Mouse (Mus musculus) gonadal fat pad, adult 2 months (tissue): Measurements from ENCODE around the gene Tcp10b. TPM values are rescaled to one million over a fixed set of nuclear protein-coding genes. Genes with fewer than 3 reads are reported as not detected.
"Not testable (repeated sequence)": the region's sequence is repeated elsewhere in the genome, so short reads cannot be mapped to it uniquely, and the experiment has no call there.

Experiments
- DNase-seq: peaks from one replicate; pipeline ENCODE4 v3.0.0-alpha.2; 2012; ENCODE audit warnings: low read depth
- polyA plus RNA-seq: library from polyadenylated mRNA; depleted of rRNA; stranded (reverse); fragments of >200 nt; gene quantifications from 2 replicates; pipeline ENCODE4 v1.2.3, GENCODE M21; 2012; rRNA removed

Tcp10b gene
- polyA plus RNA-seq = 0.73 and 0.85 TPM in 2 replicates

DNA sequence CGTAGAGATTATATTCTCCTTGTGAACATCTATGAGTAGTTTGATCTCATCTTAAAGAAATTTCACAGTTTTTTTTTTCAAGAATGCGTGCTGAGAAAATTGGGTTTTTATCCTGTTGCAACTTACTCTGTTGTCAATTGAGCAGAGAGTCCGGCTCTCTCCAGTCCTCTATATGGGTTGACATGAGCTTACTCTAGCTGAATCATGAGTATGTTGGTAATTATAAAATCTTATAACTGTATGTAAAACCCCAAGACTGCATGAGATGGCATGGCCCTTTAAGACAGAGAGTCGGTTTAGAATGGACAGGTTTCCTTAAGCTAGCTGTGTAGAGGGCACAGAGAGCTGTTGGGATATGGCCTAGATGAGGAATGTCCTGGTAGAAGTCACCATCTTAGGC lies at the start of gene Tcp10b:
Gene Tcp10b (plus strand): TSS at position 301 of the 400 bp plus-strand sequence.
- not testable (repeated sequence) for DNase-seq

DNA sequence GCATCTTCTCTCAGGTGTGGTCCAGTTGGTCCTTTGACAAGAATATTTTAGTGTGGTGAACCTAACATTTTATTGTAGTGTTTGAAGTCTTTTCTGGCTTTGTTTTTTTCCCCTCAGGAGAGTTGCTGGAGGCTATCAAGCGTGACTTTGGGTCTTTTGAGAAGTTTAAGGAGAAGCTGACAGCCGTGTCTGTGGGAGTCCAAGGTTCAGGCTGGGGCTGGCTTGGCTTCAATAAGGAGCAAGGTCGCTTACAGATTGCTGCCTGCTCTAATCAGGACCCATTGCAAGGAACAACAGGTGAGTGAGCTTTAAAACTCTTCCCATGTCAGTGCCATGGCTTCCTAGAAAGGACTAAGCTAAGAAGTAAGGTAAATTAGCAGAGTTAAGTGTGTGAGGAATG lies 47.6 kb upstream of the Tcp10b start:
- DNase-seq = no peak

DNA sequence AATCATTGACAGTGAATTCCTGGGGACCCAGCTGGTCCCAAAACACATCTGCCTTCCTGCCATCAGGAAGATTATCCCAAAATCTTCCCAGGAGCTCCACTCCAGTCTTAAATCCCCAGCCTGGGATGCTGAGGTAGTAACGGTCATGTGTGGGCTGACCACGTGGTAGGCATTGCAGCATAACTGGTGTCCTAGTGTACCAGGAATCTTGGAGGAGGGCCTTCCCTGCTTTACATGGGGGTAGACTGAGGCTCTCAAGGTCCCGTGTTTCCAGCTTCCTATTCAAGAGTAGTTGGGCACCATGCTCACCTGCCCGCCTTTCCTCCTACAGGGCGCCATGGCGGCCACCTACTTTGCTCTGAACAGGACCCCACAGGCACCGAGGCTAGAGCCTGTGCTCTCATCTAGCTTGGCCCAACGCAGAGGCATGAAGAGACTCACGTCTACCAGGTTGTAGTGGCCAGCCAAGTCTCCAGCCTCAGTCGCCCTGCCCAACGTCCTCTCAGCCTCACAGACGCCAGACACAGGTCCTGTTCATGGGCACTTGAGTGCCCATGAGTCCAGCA lies 24.2 kb upstream of the Tcp10b start:
- not testable (repeated sequence) for DNase-seq

DNA sequence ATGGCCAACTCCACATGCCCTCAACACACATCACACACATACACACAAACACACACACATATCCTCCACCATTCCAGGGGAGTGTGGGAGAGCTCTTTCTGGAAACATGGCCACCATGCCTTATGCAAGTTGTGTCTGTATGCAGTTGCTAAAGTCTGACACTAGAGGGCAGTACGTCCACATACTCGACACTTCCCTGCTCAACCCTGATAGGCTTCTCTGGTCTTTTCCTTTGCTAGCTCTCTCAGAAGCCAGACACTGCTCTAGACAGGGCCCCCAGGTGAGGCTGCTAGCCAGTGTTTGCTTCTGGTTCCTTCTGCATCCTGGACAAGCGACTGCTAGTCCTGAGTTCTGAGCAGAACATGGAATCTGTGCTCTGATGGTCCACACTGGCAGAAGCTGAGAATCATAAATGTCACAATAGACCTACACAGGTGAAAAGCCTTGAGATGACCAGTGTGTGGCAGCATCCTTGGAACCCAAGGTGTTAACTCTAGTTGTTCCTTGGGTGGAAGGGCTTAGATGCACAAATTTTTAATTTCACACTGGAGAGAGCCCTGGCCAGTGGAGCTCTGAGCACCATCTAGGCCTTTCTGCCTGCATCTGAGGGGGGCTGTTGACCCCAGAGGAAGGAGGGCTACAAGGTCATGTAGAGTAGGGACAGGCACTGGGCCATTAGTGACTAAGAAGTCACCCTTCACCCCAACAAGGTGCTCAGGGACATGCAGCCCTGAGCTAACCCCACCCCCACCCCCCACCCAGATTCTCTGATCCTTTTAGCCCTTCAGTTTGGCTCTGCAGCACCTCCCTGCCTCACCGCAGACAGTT lies 16.8 kb upstream of the Tcp10b start:
- DNase-seq = not testable (repeated sequence)

DNA sequence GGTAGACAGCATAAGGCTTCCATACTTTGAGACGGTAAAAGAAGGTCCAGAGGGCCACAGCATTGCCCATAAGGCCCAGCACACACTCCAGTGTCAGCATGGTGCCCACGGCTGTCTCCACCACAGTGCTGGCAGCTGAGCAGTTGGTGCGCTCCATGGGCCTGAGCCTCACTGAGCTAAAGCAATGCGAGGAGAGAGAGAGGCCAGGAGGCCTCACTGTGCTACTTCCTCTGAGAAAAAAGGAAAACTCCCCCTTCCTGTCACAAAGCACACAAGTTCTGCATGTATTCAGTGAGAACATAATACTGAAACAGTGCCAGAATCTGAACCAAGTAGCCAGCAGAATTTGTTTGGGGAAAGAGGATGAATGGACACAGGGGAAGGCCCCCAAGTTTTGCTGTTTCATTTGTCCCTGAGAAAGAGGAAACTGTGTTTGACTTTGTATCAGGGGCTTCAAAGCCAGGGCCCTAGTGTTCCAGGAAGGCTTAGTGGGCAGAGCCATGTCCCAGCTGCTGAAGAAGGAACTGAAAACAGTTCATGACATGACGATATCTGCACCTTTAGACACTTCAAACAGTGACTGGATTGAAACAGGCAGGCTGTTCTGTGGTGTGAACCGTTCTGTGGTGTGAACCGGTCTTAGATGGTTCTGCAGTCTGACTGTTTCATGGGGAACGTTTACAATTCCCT lies 8.6 kb upstream of the Tcp10b start, which contains the start of gene Gpr31b:
Gene Gpr31b (minus strand): TSS at position 173 of the 690 bp plus-strand sequence.
- DNase-seq = not testable (repeated sequence)

DNA sequence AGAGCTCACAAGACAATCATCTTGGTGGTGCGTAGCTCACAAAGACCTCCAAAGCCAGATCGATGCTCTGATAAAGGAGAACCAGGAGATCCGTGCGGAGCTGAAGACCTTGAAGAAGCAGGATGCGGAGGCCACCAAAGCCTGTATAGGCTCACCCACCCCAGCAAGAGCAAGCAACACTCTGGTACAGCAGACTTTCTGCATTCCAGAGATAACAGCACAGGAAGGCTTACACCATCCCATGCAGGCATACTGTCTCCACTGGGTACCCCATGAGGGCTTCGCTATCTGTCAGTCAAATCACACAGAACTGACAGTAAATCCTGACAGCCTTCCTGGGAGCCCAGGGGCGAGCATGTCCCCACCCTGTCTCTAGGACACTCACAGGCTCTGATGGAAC lies 2.0 kb downstream of the Tcp10b start:
- DNase-seq = not testable (repeated sequence)

DNA sequence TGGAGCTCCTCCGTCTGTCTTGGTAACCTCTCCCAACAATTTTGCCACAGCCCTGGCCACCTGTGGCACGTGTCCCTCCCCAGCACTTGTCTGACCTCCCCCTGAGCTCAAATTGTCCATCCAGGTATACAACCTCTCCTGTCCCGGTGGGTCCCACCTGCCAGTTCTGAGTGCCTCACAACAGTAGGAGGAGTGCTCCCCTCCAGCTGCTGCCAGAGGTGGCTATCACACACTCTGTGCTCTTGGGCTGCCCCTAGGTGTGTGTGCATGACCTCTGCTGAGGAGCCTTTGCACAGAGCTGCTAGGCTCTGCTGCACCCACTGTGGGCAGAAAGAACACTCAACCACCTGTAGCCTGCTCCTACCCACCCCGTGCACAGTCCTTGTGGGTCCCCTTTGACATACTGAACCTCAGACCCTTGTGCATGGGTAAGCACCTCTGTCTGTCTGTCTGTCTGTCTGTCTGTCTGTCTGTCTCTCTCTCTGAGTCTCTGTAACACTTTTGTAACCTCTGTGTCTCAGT lies 7.0 kb downstream of the Tcp10b start:
- DNase-seq = not testable (repeated sequence)

DNA sequence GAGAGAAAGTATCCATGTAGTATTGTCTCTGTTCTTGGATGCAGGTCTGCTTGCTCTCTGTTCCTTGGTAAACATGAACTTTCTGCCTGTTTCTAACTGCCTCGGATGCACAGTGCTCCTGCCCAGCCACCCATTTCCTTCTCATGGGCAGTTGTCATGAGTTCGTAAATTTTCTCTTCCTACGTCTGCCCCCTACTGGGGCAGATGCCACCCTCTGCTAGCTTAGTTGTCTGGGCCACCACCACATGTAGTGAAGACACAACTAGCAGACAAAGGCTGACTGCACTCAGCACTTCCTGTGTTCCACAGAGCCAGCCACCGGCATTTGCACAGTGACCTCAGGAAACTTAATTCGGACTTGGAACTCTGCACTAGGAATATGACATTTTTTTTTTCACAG lies 8.3 kb downstream of the Tcp10b start:
- DNase-seq = not testable (repeated sequence)

DNA sequence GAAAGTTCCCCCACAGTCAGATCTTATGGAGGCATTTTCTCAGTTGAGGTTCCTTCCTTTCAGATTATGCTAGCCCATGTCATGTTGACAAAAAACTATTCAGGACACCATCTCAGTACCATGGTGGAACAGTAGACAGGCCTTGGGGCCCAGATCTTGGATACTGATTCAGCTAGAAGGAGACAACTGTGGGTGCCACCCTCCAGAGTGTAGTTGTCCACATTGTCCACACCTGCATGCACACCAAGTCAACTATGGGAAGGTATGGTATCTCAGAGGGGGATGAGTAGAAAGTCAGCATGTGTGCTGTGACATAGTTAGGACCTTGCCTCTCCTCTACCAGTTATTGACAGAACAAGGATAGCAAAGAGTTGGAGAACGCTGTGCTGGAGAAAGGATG lies 30.6 kb downstream of the Tcp10b start:
- not testable (repeated sequence) for DNase-seq

DNA sequence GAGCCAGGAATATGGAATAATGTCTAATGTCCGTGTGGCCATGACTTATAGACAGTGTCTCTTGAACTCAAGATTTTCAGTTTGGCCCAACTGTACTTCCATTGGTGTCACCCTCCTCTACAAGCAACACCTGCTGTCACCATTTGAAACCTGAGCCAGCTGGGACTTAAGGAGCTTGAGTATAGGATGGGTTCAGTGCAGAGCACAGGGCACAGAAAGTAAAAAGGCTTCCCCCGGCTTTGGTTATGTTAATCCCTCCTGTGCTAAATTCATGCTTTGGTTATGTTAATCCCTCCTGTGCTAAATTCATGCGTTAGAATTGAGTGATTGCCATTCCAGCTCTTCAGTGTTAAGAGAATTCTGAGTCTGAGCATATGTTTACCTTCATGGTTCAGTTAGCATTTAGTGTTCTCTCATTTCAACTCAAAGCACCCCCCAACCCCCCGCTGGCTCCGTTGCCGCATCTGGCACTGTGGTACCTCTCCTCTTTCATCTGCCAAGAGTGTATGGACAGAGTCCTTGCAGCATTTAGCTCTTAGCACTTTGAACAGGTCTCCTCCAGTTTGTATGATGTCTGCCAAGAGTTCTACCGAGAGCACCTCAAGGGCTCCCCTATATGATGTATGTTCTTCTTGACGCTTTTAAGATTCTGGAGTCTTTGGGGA lies 31.3 kb downstream of the Tcp10b start:
- not testable (repeated sequence) for DNase-seq

DNA sequence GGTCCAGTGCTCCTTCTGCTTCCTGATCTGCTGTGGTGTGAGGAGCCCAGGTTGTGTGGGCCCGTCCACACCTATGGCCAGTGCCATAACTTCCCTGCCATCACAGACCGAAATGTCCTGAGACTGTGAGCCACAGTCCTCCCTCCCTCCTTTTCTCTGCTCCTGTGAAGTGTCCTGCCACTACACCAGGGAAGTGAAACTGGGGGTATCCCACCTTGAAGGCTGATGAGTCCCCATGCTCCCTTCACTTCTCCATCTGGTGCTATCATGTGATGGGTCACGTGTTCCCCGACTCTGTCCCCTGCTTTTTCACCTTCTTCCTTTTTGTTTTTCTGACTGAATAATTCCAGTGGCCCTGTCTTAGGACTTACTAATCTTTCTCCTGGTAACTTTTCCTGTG lies 32.1 kb downstream of the Tcp10b start:
- not testable (repeated sequence) for DNase-seq

DNA sequence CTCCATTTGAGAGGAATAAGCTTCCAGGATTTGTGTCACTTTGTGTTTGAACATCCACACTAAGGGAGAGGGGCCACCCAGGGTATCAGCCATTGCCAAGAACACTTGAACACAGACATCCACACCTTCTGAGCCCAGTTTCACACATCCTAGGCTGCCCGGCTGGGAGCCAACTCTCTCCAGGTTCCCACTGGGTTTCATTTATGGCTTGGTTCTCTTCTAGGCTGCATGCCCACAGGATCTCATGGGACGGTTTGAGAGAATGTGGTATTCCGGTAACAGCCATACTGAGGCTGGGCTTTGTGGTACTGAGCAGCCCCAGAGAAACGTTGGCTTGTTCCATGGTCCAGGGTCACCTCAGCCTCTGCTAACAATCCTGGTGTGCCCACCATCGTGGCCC lies 45.7 kb downstream of the Tcp10b start:
- not testable (repeated sequence) for DNase-seq

DNA sequence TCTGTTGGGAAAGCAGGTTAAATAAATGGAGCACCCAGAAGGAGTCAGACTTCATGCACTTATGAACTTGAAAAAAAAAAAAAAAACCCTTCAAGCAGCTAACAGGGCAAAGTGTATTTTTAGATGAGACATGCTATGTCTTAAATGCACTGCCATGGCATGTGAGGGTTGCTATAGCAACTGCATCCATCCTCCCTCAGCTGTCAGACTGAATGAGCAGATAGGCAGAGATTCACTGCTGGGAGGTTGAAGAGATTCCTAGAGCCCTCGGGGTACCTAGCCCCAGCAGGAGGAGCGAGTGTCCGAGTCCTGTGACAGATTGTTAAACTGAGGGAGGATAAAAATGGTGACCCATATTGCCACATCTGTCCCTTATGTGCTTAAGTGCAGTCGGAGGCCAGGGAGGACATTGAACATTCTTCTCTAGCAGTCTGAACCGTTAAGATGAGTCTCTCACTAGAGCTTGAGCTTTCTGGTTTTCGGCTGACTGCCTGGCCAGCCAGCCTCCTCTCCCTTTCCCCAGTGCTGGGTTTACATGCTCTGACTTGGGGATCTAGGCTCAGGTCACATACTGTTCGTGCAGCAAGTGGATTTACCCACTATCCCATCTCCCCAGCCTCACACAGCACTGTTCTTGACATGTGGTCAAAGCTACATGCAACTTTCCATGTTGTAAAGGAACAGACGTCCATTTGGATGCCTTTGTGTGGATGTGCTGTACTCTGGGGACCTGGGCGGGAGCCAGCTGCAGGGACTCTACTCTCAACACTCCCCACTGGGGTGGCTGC lies 51.8 kb downstream of the Tcp10b start:
- DNase-seq = not testable (repeated sequence)

DNA sequence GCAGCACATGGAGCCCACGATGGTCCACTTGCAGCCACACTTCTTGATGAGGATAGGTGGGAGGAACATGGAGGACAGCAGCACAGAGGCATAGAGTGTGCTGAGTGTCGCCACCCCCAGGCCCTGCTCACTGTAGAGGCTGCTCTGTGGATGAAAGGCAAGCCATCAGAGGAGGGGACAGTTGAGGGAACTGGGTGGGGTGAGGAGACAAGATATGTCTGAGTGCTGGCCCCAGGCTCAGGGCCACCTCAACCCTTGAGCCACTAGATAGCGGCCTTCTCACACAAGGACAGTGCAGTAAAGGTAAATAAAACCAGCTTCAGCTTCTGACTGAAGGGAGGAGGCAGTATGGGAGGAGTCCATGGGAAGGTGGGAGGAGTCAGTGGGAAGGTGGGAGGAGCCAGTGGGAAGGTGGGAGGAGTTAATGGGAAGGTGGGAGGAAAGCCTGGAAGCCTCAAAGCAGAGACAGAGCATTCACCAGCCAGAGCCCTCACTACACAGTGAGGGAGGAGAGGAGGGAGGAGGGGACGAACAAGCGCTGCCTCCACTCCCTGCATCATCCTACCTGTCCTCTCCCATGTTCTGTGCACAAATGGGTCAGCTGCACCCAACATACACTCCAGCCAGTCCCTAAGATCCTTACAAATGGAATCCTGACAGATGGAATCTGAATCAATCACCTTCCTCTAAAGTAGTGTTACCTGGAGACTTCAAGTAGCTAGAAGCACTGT lies 62.6 kb downstream of the Tcp10b start:
- not testable (repeated sequence) for DNase-seq

DNA sequence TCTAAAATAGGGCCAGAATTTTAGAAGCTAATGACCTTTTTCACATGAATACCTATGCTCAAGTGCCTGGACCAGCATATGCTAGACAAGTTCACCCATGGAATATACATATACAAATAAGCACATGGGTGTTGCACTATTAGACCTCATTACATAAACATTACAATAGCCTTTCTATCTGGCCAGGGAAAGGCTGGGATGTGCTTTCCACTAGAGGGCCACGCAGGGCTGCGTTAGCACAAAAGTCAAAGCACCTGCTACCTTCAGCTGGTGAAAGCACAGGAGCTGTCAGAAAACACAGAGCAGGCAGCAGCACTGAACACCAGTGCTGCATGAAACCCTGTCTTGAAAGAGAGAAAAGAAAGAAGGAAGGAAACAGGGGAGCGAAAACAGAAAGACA lies 63.3 kb downstream of the Tcp10b start:
- DNase-seq = not testable (repeated sequence)

DNA sequence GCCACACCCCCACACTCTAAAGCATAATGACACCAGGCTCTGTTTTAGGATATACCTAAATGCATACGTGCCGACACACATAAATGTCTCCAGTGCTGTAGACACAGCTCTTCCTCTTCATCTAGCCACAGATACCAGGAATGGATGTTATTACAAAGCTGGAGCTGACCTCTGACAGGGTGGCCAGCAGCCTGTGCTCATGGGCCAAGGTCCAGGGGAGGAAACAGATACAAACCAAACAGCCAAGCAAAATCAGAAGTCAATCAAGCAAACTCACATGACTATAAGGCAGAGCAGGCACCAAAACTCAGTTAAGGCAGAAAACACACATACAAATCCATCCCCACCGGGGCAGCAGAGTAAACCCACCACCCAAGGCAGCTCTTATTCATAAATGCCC lies 68.4 kb downstream of the Tcp10b start:
- DNase-seq = not testable (repeated sequence)

DNA sequence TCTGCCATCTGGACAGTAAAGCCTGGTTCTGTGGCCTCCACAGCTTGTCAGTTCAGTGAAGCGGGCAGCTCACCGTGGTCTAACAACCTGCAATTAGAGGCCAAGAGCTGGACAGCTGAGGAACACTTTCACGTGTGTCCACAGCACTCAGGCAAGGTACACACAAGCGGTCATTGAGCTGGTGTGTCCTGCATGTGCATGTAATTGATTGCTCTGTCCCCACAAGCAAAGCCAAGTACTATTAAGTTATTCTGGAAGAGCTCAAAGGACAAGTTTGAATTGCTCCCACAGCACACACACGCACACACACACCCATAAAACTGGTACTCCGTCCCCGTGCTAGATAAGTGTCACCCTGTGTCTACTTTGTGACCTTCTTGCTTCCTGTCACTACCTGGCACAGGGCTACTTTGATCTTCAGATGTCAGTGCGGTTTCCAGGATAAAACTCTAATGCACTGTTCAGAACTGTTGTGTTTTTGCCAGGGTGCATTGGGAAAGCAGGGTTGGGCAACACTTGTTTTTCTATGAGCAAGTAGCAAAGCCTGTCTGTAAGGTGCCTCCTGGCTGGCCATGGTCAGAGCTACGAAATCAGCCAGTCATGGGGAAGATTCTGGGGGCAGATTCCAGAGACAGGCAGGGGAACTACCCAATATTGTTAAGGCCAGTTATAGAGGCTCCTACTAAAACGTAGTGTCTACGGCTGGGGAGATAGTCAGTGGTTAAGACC lies 69.0 kb downstream of the Tcp10b start:
- not testable (repeated sequence) for DNase-seq

DNA sequence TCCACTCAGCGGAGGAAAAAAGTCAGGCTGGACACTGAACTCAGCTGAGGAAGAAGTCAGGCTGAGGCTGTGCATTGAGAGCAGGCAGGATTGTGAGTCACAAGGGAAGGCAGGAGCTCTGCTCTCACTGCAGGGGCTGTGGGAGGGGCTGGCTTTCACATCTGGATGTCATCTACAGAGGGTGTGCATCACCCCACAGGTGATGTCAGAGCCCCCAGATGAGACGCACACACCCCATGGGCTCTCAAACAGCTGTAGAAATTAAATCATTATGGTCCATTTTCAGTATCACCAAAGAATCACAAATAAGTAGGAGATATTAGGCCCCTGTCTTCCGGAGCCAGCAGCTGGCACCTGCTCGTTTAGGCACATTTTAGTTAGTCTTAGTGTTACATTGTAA lies 70.8 kb downstream of the Tcp10b start, which contains the start of gene Unc93a:
Gene Unc93a (minus strand): TSS at position 101 of the 400 bp plus-strand sequence.
- not testable (repeated sequence) for DNase-seq
